Mouse (Mus musculus) heart, postnatal 14 days (tissue): ENCODE measurements around the gene Pdgfa. TPM values are rescaled to one million over a fixed set of nuclear protein-coding genes. Genes with fewer than 3 reads are reported as not detected.

Experiments used
- DNase-seq, 2 experiments: peaks; one replicate each; pipeline ENCODE4 v3.0.0; 2021 to 2022
- intact Hi-C: fragments of 180-260 bp; cut with DNase I; formaldehyde crosslinking; loops from one replicate; pipeline ENCODE4 v1.15.1; 2025
- long read RNA-seq, 2 experiments: library from polyadenylated mRNA; stranded (forward); transcript quantifications; one replicate each; pipeline ENCODE4 v2.0.0; 2021
- total RNA-seq, 2 experiments: library from RNA; stranded (reverse); gene quantifications; 2 replicates each; pipeline ENCODE4 v1.2.3; 2021

Gene Pdgfa
- total RNA-seq = 10 to 100 TPM; 25.6 to 27.9 TPM
- long read RNA-seq, experiment 1, transcript Pdgfa-202 (6 exons, 2,060 nt) = major isoform, 24 of 46 reads
- long read RNA-seq, experiment 1, transcript Pdgfa-204 (7 exons, 1,287 nt) = minor isoform, 15 of 46 reads
- long read RNA-seq, experiment 1, partial matches to known transcripts = 1 of 46 reads
- long read RNA-seq, experiment 1, other reads (novel, unspliced or antisense) = 4 of 46 reads
- long read RNA-seq, experiment 2, transcript Pdgfa-202 (6 exons, 2,060 nt) = major isoform, 9 of 22 reads
- long read RNA-seq, experiment 2, transcript Pdgfa-204 (7 exons, 1,287 nt) = minor isoform, 8 of 22 reads
- long read RNA-seq, experiment 2, partial matches to known transcripts = 1 of 22 reads
- long read RNA-seq, experiment 2, other reads (novel, unspliced or antisense) = 1 of 22 reads

DNA sequence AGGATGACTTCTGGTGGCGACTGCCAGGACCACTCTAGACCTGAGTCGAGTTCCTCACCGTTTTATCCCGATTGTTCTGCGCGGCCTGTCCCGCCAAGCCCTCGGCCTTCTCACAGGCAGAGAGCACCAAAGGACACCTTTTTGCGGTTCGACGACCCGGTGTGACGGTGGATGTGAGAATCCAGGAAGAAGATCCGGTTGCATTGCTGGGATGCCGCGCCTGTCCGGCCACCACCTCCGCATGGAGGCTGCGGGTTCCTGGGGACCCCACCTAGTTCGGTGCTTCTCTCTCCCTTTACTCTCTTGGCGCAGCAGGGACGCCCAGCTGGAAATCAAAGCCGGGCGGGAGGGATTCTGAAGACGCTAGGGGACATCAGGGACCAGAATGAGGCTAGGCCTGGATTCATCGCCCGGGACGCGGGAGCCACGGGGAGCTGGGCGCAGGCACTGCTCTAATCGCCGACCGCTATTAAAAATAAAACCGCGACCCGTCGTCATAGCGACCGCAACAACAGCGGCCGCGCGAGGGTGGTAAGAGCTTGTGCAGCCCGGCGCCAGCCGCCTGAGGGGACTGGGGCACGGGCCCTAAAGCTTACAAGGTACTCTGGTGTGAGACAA is at the start of gene Pdgfa:
Gene Pdgfa, minus strand, starts transcription at position 200 of the 618 bp plus-strand sequence.
- DNase-seq = peak; percentile 79 to 83
- intact Hi-C loops = no loop called here

DNA sequence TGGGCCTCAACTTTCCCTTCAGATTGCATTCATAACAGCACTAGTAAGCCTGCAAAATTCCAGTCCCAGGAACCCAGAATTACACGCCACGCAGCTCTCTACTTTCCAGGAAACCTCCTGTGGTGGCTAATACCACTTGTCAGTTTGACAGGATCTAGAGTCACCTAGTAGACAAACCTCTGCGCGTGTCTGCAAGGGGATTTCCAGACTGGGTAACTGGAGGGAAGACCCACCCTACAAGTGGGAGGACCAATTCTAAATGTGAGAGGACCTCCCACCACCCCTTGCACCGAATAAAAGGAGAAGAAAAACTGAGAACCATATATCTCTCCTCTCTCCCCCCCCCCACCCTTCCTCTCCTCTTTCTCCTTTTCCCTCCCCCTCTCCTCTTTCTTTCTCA is 49.5 kb upstream of the Pdgfa start:
- no peak for DNase-seq
- intact Hi-C loops = no loop called here

- DNase-seq = no peak
These were observed 46.4 kb upstream of the Pdgfa start for GRCm38 (mm10) chr5:139043546-139043945.

GRCm38 (mm10) chr5:139042299-139042698 is 45.1 kb upstream of the Pdgfa start:
- intact Hi-C loops = no loop called here
- no peak for DNase-seq

More at GRCm38 (mm10) chr5:139043546-139043945, 46.4 kb upstream of the Pdgfa start:
- intact Hi-C loops = no loop called here

DNA sequence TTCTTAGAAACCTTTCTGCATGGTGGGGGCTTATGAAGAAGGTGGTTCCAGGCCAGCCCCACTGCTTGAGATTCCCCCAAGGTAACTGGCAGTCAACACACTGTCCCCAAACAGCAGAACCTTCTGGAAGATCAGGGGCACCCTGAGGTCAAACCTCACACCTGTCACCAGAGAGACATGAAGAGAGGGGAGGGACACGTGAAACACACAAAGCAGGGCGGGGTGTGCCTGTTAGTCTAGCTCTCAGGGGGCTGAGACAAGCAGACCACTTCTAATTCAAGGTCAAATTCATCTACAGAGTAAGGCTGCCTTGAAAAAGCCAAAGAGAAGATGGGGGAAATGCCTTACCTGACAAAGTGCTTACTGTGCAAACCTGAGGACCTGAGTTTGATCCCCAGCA is 38.0 kb upstream of the Pdgfa start:
- DNase-seq = no peak
- intact Hi-C loops = no loop called here

GRCm38 (mm10) chr5:139034746-139035145 is 37.6 kb upstream of the Pdgfa start:
- intact Hi-C loops = no loop called here
- DNase-seq = no peak

DNA sequence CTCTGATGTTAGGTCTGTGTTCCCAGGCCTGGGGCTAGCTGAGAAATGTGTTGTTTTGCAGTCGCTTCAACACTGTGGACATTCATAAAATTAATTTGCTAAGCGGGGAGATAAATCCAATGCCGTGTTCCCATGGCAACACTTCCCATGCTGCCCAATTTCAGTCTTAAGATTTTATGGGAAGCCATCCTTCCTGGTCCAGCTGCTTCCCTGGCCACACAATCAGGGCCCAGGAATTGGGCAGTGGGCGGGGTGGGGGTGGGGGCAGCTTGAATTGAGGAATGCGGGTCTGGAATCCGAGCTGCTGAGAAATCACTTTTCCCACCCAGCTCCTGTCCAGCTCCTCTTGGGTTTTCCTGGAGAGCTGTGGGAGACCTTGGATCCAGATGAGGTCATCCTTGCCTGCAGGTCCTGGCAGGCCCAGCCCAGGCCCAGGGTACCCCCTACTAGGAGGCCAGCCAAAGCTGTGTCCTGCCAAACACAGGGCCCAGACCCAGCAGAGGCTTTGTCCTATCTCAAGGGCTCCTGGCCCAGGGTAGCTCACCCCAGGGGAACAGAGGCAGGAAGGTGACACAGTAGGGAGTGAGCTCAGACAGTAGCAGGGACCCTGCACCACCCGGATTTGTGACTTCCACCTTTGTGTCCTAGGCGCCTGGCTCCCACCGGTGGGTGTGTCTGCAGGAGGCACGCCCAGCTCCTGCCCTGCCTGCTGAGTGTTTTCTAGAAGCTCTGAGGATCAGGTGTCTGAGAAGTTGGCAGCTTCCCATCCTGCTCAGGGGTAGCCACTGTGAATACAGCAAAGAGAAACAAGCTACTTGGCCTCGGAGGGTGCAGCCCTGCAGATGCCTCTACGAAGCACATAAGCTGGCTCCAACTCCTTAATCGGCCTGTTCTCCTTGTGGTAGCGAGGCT is 36.5 kb upstream of the Pdgfa start:
- DNase-seq = peak; percentile 13 to 23
- intact Hi-C loops = no loop called here

DNA sequence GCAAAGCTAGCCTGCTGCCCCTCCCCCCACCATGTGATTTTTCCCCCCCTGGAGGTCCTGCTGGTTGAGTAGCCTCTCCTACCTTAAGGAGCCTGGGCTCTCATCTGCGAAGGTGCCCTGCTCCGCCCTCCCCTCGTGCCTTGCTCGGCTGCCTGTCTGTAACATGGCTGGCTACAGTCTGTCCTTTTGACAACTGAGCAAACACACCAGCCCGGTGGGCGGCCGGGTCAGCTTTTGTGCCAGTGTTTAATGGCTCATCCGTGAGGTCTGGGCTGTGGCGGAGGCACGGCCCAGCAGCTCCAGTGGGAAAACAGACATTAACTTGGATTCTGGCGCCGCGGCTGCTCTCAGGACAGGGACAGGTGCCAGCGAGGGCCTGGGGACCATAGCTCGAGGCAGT is 30.4 kb upstream of the Pdgfa start:
- no peak for DNase-seq
- intact Hi-C loops = no loop called here

GRCm38 (mm10) chr5:139024351-139025105 is 27.4 kb upstream of the Pdgfa start:
- DNase-seq = no peak
- intact Hi-C loops = no loop called here

DNA sequence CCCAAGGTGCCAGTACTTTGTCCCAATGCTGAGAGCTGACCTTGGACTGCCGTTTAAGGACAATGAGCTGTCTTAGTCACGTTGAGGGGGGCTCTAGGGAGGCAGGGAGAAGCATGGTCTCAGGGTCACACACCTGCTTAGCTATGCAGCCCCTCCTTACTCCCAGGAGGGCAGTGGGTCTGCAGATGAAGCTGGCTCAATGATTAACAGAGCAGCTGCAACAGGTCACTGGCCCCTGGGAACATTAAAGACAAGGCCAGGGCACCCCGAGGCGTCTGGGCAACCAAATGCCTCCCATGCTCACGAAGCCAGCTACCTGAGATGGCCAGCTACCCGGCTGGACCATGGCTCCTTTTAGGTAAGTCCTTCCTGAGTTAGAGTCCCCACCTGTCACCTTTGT is 23.4 kb upstream of the Pdgfa start:
- DNase-seq = no peak
- intact Hi-C loops = no loop called here

DNA sequence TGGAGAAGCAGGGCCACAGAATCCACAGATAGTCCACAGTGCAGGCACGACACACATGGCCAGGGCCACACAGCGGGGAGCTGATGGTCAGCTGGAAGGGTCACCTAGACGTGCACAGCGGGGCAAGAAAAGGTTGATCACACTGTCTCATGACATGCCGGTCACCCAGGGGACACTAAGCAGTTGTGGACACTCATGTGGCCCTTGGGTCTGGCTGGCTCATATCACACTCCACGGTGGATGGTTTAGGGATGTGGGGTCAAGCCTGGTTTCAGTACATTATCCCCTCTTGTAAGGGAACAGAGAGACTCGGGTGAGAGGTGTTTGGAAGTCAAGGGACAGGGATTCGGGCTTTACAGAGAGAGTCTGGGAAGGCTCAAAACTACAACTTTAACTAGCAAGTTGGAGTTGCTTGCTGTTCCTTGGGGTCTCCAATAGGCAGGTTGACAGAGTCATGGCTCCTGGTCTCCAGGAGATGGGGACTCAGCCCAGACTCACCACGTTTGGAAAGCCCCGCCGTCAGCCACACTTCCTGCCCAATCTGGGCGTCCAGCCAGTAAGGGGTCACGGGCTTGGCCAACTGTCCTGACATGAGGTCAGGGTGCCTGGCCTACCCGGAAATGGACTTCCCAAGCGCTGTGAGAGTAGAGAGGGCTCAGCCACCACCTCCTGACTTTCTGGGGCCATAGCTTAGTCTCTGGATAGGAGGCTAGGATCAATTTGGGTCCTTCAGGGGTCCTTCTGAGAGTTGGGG is 20.4 kb upstream of the Pdgfa start:
- intact Hi-C loops = no loop called here

DNA sequence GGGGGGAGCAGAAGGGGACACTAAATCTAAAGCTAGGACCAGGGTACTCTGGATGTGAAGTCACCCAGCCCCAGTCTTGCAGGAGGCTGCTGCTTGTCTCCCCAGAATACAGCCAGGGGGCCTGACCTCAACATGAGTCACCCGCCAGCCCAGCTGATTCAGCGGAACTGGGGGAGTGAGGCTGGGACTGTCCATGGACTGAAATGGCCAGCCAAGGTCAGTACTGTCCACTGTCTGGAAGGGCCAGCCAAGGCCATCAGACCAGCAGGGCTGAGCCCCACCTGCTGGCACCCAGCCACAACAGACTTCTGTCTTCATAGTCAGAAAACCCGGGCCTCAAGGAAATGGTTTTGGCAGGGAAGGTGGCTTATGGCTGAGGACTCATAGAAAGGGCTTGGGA is 17.9 kb upstream of the Pdgfa start:
- peak; percentile 70 to 74 for DNase-seq
- intact Hi-C loops = no loop called here

More for the DNA sequence above, 20.4 kb upstream of the Pdgfa start:
- peak; percentile 81 to 90 for DNase-seq

DNA sequence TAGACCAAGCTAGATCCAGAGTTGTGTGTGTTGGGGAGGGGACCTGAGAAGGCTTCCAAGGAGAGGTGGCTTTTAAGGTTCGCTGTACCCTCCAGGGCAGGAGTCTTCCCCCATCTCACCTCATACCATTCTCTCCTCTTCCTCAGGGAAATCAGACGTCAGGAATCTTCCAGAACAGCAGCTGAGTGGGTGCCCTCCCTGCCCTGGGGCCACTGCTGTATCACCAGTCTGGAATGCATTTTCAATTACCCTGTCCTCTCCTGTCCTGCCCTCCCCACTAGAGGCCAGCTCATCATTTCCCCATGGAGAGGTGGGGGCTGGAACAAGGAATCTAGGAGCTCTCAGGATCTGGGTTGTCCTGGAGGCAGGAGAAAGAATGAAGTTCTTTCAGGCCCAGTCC is 13.5 kb upstream of the Pdgfa start:
- DNase-seq = no peak
- intact Hi-C loops = no loop called here

DNA sequence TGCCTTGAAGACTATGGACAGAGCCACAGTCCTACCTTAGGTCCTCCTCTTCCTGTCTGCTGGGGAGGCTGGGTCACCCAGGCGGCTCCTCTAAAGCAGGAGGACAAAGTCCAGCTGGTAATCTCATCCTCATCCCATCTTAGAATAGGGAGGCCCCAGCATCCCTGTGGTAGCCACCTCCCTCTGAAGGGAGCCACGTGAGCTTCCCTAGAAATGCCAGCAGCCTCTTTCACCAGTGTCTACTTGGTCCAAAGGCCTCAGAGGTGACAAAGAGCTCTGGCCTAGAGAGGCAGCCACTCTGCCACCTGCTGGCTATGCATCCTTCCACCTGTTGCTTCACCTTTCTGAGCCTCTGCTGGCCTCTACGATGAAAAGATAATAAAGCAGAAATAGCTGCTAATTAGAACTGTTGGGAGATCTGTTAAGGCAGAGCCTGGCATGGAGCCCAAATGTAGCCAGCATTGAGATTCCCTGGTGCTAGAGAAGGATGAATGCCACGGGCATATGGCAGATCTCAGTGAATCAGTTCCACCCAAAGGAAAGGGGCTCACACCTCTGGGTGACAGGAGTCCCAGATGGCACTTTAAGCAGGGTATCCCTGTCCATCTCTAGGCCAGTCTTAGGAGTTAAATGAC is 10.1 kb upstream of the Pdgfa start:
- peak; percentile 22 to 34 for DNase-seq
- intact Hi-C loops = loop anchor here (2.0 kb wide), 1 partner anchor 150 kb away; no protein-coding TSS in a partner anchor

DNA sequence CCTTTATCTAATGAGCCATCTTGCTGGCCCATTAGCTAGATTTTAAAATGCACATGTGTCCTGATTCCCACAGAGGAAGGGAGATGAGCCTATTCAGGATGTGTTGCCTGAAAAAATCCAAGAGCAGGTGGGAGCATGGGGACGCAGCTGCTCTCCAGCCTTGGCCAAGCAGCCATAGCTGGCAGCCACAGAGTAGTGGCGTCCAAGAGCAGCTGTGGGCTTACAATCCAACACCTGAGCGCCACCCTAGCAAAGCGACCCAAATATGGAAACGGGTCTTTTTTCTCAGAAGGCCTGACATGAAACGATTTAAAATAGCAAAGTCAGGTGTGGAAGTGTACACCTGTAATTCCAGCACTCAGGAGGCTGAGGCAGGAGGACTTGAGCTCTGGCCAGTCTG is 7.4 kb upstream of the Pdgfa start:
- DNase-seq = no peak
- intact Hi-C loops = no loop called here

DNA sequence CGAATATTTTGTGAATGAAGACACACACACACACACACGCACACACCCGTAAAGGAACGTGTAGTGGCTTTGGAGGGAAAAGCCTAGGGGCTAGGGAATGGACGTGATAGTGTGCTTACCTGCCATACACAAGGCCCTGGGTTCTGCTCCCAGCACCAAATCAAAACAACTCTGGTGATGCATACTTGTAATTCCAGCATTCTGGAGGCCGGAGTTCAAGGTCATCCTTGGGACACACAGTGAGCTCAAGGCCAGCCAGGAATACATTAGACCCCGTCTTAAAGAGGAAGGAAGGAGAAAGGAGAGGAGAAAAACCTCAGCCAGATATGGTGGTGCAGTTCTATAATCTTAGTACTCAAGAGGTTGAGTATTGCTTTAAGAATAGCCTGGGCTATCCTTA is 2.5 kb upstream of the Pdgfa start:
- no peak for DNase-seq
- intact Hi-C loops = no loop called here

- intact Hi-C loops = no loop called here
- peak; percentile 62 to 74 for DNase-seq
These were observed 888 bp upstream of the Pdgfa start for GRCm38 (mm10) chr5:138997936-138998580.

GRCm38 (mm10) chr5:138996322-138997073 is 672 bp downstream of the Pdgfa start:
- peak; percentile 36 to 51 for DNase-seq
- intact Hi-C loops = no loop called here
